Mouse (Mus musculus): ENCODE measurements around the gene Lin7c.

DNA sequence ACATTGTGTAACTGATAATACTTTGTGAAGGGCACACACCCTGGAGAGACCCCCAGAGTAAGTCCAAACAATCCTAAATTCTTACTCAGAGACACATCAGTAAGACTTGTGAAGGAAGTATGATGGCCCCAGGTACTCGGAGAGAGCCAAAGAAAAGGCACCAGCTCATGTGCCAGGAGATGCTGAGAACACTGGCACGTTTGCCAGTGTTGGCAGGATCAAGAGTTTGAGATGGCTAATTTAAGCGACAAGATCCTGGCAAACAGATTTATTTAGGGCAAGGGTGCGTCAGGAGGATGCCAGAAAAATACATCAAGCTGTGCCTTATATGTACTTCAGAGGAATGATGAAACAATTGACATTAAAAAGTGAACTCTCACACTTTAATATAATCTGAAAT is 6.1 kb upstream of the Lin7c start:
- TF ChIP-seq POLR2A (IDR thresholded peaks at IDR 0.05; ENCODE audit: insufficient read depth, low read depth, low read length) (no peak), CTCF (IDR thresholded peaks at IDR 0.05; ENCODE audit: insufficient read depth, low read depth, low read length) (no peak)
